In genomic region chr10:83992577-83993305, GRCm38 (mm10) we compare ENCODE assay signal across 12 mouse cellular contexts.
A peak's percentile ranks its signal among the peaks of the same experiment; 100 is the strongest.
DNase-seq lines count a peak whose midpoint lies in the region; ATAC-seq and TF ChIP-seq lines count a peak whose summit lies in the region.
"Had no signal": no experiment of that assay in that cellular context is flagged by ENCODE, and none has a peak within 500 bp of the region (broad histone marks: within the 10 kb centered on the region; RNA-seq: fewer than 3 reads in every experiment).

No protein-coding gene starts in this region.

- no peak for ATAC-seq in heart, embryonic 12.5 days (ENCODE audit: insufficient number of reproducible peaks, low FRiP score)
- peak; percentile 61; the same call in 1 of the 2 replicates for ATAC-seq in hindbrain, embryonic 13.5 days (ENCODE audit: low FRiP score)
- peak; percentile 49; the same call in 1 of the 2 replicates for ATAC-seq in limb, embryonic 13.5 days (ENCODE audit: low FRiP score, low read depth)
- no peak for ATAC-seq in forebrain, embryonic 11.5 days (replicated peaks; ENCODE audit: low FRiP score)
- ATAC-seq: liver, embryonic 12.5 days; Patski had no signal

- WGBS in heart, embryonic 12.5 days: 59% methylated on average over 11 of the region's 11 CpGs
- WGBS in hindbrain, embryonic 13.5 days: 68% methylated on average over 11 of the region's 11 CpGs
- 18% methylated on average over 11 of the region's 11 CpGs for WGBS in limb, embryonic 13.5 days
- 85% methylated on average over 11 of the region's 11 CpGs for WGBS in forebrain, embryonic 11.5 days

- no peaks in the 10 kb centered on the region for H3K36me3 ChIP-seq in heart, embryonic 12.5 days
- H3K36me3 ChIP-seq in hindbrain, embryonic 13.5 days: no peaks in the 10 kb centered on the region
- no peaks in the 10 kb centered on the region for H3K36me3 ChIP-seq in limb, embryonic 13.5 days
- H3K36me3 ChIP-seq in forebrain, embryonic 11.5 days (ENCODE audit: control insufficient read depth, insufficient read depth, low read length): no peaks in the 10 kb centered on the region
- H3K36me3 ChIP-seq: embryonic facial prominence, embryonic 12.5 days; liver, embryonic 12.5 days had no signal

- TF ChIP-seq POLR2A in bone marrow macrophage, adult 2 months (IDR thresholded peaks at IDR 0.05; ENCODE audit: borderline replicate concordance, low read depth, low read length): no peak

- TF ChIP-seq CTCF in bone marrow macrophage, adult 2 months (IDR thresholded peaks at IDR 0.05; ENCODE audit: low read depth, low read length): no peak

- DNase-seq in heart, adult 9 months (ENCODE audit: low spot score in 2 of 2): no peak
- DNase-seq in forebrain, embryonic 11.5 days (ENCODE audit: low spot score): no peak
- DNase-seq in adrenal gland, postnatal 25 days: no peak
- no peak for DNase-seq in spleen, adult 12 weeks (ENCODE audit: low spot score)
- DNase-seq: right cerebral cortex, postnatal 25 days had no signal

- no peak overlapping the region for H3K27ac ChIP-seq in heart, embryonic 12.5 days (ENCODE audit: poor library complexity, severe bottlenecking)
- H3K27ac ChIP-seq in bone marrow macrophage, adult 2 months (ENCODE audit: insufficient read depth, low read depth, low read length): no peak overlapping the region
- no peak overlapping the region; the same call in 1 of the 2 replicates for H3K27ac ChIP-seq in hindbrain, embryonic 13.5 days
- peak overlapping the region; percentile 6; the same call in 1 of the 2 replicates for H3K27ac ChIP-seq in limb, embryonic 13.5 days
- H3K27ac ChIP-seq in forebrain, embryonic 11.5 days (ENCODE audit: low read depth, low read length): no peak overlapping the region
- H3K27ac ChIP-seq: embryonic facial prominence, embryonic 12.5 days; liver, embryonic 12.5 days had no signal

- no peak overlapping the region for H3K9ac ChIP-seq in heart, embryonic 12.5 days
- no peak overlapping the region for H3K9ac ChIP-seq in hindbrain, embryonic 13.5 days
- no peak overlapping the region for H3K9ac ChIP-seq in limb, embryonic 13.5 days
- H3K9ac ChIP-seq in forebrain, embryonic 11.5 days (ENCODE audit: low read length): no peak overlapping the region
- H3K9ac ChIP-seq: embryonic facial prominence, embryonic 12.5 days; liver, embryonic 12.5 days had no signal

- H3K27me3 ChIP-seq in heart, embryonic 12.5 days (replicated peaks): no peaks in the 10 kb centered on the region
- H3K27me3 ChIP-seq in hindbrain, embryonic 13.5 days: no peaks in the 10 kb centered on the region
- H3K27me3 ChIP-seq in limb, embryonic 13.5 days: no peaks in the 10 kb centered on the region
- H3K27me3 ChIP-seq in forebrain, embryonic 11.5 days (ENCODE audit: control insufficient read depth, insufficient read depth, low read length): no peaks in the 10 kb centered on the region
- H3K27me3 ChIP-seq: embryonic facial prominence, embryonic 12.5 days; liver, embryonic 12.5 days; Patski had no signal

- no peaks in the 10 kb centered on the region for H3K9me3 ChIP-seq in heart, embryonic 12.5 days (replicated peaks)
- no peaks in the 10 kb centered on the region for H3K9me3 ChIP-seq in hindbrain, embryonic 13.5 days
- H3K9me3 ChIP-seq in limb, embryonic 13.5 days: no peaks in the 10 kb centered on the region
- no peaks in the 10 kb centered on the region for H3K9me3 ChIP-seq in forebrain, embryonic 11.5 days (ENCODE audit: control insufficient read depth, low read length)
- H3K9me3 ChIP-seq: embryonic facial prominence, embryonic 12.5 days; liver, embryonic 12.5 days had no signal

- no peak overlapping the region for H3K4me3 ChIP-seq in heart, embryonic 12.5 days
- H3K4me3 ChIP-seq in bone marrow macrophage, adult 2 months (ENCODE audit: insufficient read depth, low read length): peak overlapping the region; percentile 10; the same call in 1 of the 2 replicates
- H3K4me3 ChIP-seq in hindbrain, embryonic 13.5 days: no peak overlapping the region
- no peak overlapping the region for H3K4me3 ChIP-seq in limb, embryonic 13.5 days
- H3K4me3 ChIP-seq in forebrain, embryonic 11.5 days (ENCODE audit: low read depth, low read length): no peak overlapping the region
- H3K4me3 ChIP-seq: embryonic facial prominence, embryonic 12.5 days; liver, embryonic 12.5 days had no signal

- H3K4me1 ChIP-seq in heart, embryonic 12.5 days (replicated peaks): peaks cover 27% of the 10 kb centered on the region
- 0 out of 2 replicates have a peak, but pooled peaks cover 3% of the 10 kb centered on the region for H3K4me1 ChIP-seq in bone marrow macrophage, adult 2 months (ENCODE audit: control insufficient read depth, insufficient read depth, low read length)
- peaks cover 7% of the 10 kb centered on the region for H3K4me1 ChIP-seq in hindbrain, embryonic 13.5 days (replicated peaks)
- H3K4me1 ChIP-seq in limb, embryonic 13.5 days: peaks cover 32% of the 10 kb centered on the region
- H3K4me1 ChIP-seq in forebrain, embryonic 11.5 days (replicated peaks; ENCODE audit: control insufficient read depth, insufficient read depth, low read length): no peaks in the 10 kb centered on the region

- 0 out of 2 replicates have a peak overlapping the region, but pooled peaks have one; percentile 11 for H3K4me2 ChIP-seq in heart, embryonic 12.5 days
- H3K4me2 ChIP-seq in hindbrain, embryonic 13.5 days: no peak overlapping the region
- peak overlapping the region; percentile 30 for H3K4me2 ChIP-seq in limb, embryonic 13.5 days (replicated peaks)
- H3K4me2 ChIP-seq in forebrain, embryonic 11.5 days (ENCODE audit: low read depth, low read length, severe bottlenecking): no peak overlapping the region
- H3K4me2 ChIP-seq: embryonic facial prominence, embryonic 12.5 days; liver, embryonic 12.5 days had no signal

Comparison
In these comparisons a context has a peak if more than half of its experiments do, and no peak if none do; other contexts are left out.
1. ATAC-seq: peak in hindbrain, embryonic 13.5 days (single experiment) and limb, embryonic 13.5 days (single experiment); none in heart, embryonic 12.5 days (single experiment) and forebrain, embryonic 11.5 days (single experiment).
2. H3K4me2 ChIP-seq: peak in heart, embryonic 12.5 days (single experiment) and limb, embryonic 13.5 days (single experiment); none in hindbrain, embryonic 13.5 days (single experiment) and forebrain, embryonic 11.5 days (single experiment).